Mouse (Mus musculus): ENCODE results near the gene Ulk4.

Gene Ulk4

DNA sequence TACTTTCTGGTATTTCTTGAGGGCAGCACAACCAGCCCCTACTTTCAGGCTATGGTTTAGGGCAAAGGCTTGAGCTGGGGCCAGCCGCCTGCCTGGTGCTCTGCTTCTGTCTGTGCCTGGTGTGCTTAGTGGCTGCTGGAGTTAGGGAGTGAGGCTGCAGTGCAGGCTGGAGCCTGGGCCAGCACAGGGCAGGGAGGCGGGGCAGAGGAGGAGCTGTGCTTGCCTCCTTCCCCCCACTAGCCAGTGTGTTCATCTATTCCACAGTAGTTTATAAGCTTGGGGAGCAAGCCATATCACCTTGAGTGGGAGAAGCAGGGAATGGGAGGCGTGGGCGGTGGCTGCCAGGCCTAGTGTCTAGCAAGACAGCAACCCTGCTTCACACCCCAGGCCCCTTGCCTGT is 313.9 kb downstream of the Ulk4 start:
- no peak for DNase-seq

DNA sequence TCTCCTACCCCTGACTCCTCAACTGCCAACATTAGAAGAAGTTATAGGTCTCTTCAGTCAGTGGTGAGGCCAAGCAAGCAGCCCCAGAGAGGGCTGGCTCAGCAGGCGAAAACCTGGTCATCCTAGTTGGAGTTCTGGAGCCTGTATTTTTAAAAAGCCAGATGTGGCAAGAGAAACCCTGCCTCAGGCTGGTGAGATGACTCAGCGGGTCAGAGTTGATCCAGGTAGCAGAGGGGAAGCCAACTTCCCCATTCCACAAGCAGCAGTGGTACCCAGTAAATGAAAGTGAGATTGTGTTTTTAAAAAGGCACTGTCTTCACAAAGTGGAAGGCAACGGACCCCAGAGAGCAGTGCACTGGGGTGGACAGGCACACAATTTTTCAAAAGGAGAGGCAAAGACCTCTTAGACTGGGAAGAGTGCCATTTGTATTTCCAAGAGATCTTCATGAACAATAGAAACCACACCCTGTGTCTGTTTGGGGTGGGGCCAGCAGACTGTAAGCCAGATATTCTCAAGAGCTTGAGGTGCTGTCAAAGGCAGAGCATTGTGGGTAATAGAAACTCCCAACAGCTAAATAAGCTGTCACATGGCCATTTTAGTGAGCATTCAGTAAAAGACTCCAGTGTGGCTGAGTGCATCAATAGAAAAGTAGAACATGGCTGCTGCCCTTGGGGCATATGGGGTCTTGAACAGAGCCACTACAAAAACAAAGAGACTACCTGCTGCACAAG is 314.9 kb downstream of the Ulk4 start:
- no peak for DNase-seq

DNA sequence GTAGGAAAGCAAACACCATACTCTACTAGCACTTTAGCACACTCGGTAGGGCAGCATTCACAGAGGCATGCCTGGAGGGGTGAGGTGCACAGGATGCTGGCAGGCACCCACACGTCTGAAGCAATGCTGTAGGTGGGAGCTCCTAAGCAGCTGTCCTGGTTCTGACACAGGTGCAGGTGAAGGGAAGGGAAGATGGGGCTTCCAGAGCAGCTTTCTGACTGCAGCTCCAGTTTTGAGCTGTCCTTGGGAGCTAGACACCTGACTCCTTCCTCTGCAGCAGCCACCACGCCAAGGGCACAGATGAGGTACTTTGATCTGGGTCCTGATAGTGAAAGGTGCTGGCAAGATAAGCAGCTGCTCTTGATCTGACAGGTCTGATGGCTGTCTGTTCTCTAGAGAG is 315.5 kb downstream of the Ulk4 start:
- DNase-seq = no peak

DNA sequence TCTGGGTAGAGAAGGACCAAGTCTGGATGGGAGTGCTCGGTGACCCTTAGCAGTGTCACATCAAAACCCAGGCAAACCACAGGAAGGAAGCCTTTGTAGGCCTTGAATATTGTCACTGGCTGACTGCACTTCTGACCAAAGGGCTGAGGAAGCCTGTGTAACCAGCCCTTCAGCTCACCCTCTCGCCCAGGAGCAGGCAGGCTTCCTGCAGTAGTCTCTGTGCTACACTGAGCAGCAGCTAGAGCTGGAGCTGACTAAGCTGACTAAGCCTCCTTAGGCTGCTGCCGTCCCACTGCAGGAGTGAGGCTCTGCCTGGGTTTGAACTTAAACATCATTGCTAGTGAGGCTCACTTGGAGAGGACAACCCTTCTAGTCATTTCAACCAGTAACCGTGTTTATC is 316.4 kb downstream of the Ulk4 start:
- no peak for DNase-seq

DNA sequence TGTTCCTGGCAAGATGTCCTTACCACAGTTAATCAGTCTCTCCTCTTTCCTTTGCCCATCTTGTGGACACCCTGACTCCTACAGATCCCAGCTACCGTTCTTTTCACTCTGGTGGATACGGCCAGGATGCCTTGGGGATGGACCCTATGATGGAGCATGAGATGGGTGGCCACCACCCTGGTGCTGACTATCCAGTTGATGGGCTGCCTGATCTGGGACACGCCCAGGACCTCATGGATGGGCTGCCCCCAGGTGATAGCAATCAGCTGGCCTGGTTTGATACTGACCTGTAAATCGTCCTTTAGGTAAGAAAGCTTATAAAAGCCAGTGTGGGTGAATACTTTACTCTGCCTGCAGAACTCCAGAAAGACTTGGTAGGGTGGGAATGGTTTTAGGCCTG is 317.8 kb downstream of the Ulk4 start:
- no peak for DNase-seq

DNA sequence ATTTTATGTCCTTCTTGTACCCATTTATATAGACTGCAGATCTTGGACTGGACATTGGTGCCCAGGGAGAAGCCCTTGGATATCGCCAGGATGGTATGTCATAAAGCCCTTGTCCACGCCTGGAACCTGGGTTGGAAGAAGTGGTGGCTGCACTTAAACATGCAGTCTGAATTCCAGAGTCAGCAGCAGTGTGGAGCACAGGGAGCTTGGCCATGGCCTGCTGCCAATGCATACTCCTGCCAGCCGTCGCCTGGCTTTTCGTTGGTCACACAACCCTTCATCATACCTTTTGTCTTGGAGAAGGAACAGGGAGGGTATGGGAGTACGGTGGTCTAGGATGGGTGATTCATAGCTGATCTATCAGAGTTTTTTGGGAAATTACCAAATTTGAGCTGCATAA is 318.4 kb downstream of the Ulk4 start:
- no peak for DNase-seq

DNA sequence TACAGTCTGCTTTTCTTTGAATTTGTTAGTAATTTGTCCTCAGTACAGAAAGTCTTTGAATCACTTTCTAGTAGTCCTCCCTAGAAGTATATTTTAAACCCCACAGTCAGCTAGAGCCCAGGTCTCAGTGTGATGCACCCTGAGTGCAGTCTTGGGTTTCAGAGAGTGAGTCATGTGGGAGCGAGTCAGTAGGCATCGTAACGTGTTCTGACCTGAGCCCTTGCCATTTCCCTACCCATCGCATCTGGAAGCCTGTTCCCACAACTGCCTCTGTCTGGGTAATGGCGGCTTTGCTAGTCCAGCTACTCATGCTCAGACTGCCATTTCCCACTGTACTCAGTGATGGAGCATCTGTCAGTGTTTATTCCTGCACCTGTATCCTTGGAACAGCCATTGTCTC is 318.9 kb downstream of the Ulk4 start:
- no peak for DNase-seq

DNA sequence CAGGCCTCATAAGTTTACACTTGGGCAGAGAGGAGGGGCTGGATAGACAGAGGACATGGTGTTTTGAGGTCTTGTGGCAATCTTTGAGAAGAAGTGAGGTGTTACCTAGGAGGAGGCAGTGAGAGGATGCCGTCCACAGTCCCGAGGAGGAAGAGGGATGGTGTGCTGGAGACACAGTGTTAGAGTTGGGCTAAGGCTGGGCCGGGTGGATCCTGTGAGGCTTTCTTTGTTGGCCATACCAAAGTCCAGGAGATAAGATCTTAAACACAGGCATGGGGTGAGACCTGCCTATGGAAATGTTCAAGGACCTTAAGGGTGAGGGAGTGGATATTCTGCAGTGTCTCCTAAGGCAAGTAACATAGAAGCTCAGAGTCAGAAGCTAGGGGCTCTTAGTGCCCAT is 325.1 kb downstream of the Ulk4 start:
- DNase-seq = no peak

DNA sequence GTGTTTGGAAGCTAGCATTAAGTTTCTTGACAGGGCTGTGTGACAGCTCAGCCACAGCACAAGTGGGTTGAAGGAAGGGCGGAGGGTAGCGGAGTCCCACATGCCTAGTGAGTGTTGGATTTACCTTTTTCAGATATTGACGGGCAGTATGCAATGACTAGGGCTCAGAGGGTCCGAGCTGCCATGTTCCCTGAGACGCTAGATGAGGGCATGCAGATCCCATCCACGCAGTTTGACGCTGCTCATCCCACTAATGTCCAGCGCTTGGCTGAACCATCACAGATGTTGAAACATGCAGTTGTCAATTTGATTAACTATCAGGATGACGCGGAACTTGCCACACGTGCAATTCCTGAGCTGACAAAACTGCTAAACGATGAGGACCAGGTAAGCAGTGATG is 326.2 kb downstream of the Ulk4 start:
- DNase-seq = no peak

DNA sequence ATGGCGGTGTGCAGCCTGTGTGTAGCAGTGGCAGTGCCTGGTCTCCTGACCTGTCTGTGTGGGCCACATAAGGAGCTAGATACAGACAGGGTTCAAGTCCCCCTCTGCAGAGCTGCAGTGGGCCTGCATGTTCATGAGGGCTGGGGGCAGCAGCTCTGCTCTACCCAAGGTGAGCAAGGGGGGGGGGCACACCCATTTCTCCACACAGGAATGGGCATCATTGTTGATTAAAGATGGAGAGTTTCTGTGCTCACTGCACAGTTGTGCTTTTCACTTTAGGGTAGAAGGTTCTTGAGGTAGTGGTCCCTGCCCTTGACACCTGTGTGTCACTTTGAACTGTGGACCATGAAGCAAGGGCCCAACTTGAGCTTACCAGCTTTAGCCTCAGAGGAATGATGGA is 328.2 kb downstream of the Ulk4 start:
- no peak for DNase-seq

DNA sequence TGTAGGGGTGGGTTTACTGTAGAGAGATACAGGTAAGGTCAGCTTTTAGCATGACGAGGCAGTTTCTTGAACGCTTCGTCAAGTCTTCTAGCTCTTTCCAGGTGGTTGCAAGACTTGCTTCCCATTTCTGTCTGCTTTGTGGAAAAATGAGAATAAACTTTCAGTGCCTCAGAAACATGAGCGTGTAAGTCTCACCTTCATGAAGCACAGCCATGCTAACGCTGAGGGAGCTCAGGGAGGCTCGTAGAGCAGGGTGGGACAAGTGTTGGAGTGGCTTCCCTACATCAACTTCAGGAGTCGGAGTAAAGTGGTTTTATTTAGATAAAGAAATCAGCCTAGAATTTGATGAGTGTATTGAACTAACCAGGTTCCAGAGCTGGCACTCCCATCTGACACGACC is 330.9 kb downstream of the Ulk4 start:
- no peak for DNase-seq

DNA sequence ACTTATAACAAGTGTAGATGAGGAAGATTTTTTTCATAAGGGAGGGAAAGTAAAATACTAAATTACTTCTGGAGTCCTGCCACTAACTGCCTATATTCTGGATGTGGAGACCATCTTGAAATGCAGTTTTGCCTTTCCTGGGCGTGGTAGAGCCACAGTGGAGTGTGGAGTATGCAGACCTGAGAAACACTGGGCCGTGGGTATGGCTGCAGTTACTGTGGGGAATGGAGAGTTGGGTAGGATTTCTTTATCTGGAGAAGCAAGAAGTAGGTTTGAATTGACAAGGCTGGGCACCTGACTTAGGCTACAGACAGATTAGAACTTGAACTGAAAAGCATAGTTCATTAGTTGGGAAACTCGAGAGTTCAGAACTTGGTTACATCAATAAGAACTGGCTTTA is 332.8 kb downstream of the Ulk4 start:
- DNase-seq = no peak

DNA sequence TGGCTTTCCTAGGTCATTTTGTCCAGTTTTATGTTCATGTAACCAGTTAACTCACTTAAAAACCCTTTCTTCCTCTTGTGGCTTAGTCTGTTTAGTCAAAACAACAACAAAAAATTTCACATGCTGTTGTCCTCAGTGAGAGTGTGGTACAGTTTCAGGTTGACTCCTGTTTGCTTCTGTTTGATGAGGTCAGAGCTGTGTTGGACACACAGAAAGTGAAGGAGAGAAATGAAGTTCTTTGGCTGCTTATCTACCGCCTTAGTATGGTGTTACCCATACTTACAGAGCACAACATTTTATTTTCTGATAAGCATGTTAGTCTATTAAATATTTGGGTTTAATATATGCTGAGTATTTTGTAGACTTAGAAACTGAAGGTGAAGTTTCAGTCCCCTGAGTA is 333.2 kb downstream of the Ulk4 start:
- no peak for DNase-seq

DNA sequence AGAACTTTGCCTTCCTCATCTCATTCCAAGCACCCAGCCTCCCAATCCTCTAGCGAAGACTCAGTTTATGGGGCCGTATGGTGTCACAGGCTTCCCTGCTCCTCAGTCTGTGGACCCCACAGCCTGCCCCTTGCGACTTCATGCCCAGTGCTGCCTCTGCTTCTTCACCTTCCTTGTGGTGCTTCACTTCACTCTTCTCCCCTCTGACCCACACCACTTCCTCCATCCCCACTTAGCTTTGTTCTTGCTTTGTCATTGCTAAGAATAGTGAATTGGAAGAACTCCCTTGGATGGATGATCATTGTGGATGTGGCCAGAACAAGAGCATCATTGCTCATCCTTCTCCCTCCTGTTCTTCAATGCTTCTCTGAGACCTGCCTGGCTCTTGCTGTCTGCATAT is 336.1 kb downstream of the Ulk4 start:
- DNase-seq = no peak

DNA sequence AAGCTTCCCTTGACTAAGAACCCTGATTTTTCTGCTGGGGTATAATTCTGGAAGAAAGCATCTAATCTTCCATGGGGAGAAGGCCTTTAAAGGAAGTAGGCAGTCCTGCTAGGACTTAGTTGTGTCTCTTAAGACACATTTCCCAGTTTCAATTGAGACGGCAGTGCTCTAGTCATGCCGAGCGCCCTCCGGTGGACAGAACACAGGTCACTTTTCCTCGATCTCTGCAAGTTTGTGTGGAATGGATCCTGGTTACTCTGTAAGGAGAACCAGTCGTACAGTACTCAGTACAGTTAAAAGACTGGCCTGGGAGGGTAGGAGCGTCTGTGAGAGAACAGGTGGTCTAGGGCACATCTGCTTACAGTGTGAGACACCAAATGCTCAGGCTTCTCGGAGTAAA is 340.6 kb downstream of the Ulk4 start:
- peak; percentile 61 for DNase-seq

DNA sequence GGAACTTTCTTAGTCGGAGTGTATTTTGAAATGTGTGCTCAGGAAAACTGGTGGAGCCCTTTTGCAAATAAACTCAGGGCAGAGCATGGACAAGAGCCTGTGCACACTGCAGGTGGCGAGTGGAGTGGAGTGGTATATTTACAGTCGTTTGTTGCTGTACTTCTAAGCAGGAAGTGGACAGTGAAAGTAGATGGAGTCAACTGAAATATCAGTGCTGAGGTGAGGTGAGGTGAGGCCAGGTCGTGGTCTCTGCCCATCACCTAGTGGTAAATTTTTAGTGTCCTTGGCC is 341.4 kb downstream of the Ulk4 start:
- DNase-seq = no peak

DNA sequence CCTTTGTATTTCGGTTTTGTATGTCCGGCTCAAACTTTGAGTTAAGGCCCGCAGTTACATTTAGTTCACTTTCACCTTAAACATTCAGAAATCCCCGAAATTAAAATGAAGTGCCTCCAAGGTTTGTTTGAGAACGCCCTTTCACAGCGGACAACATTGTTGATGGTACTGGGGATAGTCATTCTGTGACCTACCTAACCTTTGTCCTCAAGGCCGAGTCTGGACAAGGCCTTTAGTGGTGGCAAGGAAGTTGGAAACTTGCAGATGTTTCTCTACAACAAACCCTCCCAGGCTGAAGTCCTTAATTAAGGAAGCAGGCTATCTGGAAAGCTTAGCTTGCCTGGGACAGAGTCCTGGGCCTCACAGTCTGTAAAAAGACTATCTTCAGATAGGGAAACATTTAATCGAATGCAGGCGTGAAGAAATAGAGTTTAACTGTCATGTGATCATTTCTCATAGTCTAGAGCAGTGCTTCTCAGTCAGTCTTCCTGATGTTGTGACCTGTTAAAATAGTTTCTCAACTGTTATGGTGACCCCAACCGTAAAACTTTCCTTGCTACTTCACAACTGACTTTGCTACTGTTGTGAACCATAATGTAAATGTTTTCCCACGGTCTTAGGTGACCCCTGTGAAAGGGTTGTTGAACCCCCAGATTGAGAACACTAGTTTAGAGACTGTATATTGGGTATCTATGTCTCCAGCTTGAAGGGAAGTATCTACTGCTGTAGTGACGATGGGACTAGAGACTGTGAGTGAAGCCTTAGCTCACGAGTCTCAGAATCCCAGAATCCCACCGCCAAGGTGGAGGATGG is 342.0 kb downstream of the Ulk4 start:
- no peak for DNase-seq

DNA sequence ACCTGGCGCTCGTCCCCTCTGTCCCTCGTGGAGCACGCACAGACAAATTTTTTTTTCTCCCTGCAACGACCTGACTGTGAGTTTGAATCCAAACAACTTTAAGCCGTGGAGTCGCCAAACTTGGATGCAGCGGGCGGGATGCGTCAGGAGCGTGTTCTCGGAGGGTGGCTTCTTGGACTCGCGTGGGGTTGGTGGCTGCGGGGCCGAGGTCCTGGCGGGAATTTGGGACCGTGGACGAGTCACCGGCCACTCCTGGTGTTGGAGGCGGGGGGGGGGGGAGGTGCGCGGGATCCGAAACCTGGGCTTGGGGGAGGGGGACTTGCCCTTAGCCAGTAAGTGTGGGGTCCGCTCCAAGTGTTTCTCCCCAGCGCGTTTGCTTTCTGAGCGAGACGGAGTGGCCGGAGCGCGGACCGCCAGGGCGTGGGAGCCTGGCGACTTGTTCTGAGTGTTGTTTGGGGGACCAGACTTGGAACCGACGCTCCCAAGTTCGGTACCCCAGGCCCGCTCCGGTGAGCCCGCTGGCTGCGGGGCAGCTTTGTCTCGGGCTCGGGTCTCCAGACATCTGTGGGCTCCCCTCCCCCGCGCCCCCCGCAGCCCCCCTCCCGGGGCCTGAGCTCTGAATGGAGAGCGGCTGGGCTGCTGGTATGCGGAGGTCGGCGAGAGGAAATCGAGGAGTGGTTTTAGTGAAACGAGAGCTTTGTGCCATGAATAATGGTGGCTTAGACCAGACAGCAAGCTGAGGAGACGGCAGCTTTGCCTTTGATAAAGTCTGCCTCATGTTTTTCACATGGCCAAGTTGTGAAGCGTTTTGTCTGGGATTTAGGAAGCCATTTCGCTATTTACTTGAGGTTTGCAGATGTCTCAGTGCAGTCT is 342.9 kb downstream of the Ulk4 start:
- DNase-seq = peak; percentile 70

DNA sequence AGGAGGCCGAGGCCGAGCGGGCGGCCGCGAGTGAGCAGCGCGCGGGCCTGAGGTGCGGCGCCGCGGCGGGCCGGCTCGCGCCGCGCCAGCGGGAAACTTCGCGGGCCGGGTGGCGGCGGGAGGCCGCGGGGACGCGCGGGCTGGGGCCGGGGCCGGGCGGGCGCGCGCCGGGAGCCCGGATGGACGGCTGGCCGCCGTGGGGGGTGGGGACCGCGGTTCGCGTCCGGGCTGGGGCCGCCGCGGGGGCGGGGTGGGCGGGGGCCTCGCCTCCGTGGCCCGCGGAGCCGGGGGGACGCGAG is 343.5 kb downstream of the Ulk4 start:
- DNase-seq = no peak

DNA sequence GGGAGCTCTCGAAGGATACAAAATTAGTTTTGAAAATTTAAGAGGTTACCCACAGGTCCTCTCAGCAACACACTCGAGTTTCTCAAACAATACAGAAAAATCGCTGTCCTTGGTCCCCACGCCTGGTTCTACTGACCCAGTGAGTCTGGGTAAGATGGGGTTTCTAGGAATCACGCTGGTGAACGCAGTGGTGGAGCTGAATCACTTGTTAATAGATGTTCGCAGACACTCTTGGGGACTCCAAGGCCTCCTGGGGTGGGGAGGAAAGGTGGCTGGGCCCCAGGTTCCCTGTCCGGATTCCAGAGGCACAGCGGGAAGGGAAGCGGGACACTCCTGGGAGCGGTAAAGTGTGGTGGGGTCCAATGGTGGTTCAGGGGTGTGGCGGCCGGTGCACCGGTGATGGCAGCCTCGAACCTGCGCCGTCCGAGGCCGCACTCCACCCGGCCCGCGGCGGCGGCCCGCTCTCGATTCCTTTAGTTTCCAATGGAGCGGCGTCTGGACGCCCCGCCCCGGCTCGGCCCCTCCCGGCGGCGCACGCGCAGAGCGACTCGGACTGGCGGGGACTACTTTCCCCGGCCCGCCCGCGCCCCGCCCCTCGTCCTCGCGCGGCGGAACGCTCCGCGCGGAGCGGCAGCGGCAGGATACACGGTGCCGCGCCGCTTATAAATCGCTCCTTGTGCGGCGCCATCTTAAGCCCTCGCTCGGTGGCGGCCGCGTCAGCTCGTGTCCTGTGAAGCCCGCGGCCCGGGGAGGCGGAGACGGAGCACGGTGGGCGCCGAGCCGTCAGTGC is 344.0 kb downstream of the Ulk4 start:
- DNase-seq = peak; percentile 97

DNA sequence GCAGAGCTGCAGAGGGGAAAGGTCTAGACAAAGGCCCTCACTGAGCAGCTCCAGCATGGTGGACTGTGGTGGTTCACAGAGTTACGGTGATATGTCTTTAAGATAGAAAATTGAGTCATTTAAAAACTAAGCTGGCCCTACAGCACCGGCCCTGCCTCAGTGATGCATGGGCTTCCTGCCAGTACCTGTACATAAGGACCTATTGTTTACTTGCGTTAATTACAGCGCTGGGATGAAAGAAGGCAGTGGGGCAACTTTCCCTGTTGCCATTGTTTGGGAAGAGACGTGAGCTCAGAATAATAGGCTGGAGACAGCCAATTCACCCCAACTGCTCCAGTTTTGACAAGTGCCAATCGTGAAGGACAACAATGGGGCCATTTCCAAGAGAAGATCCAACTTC is 344.6 kb downstream of the Ulk4 start:
- DNase-seq = peak; percentile 57

DNA sequence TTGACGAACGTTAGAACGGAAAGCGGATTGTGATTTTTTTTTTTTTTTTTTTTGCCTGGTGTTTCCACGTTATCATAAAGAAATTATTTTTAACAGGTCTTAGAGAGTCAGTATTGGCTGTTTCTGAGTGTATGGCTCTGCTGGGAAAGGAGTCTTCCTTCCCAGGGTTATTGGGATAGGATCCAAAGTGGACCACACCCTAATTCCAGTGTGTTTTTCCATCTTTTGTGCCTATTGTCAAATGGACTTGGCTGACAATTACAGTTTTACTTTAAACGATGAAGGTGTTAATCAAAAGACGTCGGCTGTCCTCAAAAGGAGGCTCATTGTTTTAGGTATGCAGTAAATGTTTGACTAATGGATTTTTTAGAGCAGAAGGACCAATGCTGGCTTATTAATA is 346.2 kb downstream of the Ulk4 start:
- DNase-seq = no peak

DNA sequence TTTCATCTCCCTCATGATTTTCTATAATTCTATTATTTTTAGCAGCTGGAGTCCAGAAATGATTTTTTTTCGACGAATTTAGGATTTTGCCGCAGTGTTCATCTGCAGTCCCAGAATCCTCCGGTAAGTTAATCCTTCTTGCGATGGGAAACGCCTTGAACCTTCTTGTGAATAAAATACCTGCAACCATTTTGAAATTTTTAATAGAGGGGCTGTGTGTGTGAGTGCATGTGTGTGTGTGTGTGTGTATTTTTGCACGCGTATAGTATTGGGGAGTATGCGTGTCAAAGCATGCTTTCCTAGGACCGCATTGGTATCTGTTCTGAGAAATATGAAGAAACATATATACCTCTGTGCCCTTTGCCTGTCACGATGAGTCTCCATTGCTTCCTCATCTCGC is 347.0 kb downstream of the Ulk4 start:
- no peak for DNase-seq
